Mouse (Mus musculus): ENCODE results near the gene Prl2a1.
"Not testable (repeated sequence)": the region's sequence is repeated elsewhere in the genome, so short reads cannot be mapped to it uniquely, and the experiment has no call there.

Gene Prl2a1

GRCm38 (mm10) chr13:27801354-27801753, at the start of gene Prl2a1:
Gene Prl2a1 (plus strand): TSS chr13:27801654.
- no peak for DNase-seq (ENCODE audit: low spot score in 2 of 2)

GRCm38 (mm10) chr13:27780704-27781103, 20.8 kb upstream of the Prl2a1 start, which contains the start of gene Prl7c1:
Gene Prl7c1 (minus strand): TSS chr13:27780804.
- DNase-seq (ENCODE audit: low spot score in 2 of 2), result not testable (repeated sequence)

GRCm38 (mm10) chr13:27799303-27799702, 2.2 kb upstream of the Prl2a1 start:
- DNase-seq (ENCODE audit: low spot score in 2 of 2), result no peak

- DNase-seq (ENCODE audit: low spot score in 2 of 2), result no peak
These were observed 1.3 kb downstream of the Prl2a1 start for GRCm38 (mm10) chr13:27802765-27803164.

GRCm38 (mm10) chr13:27849042-27849441, 47.6 kb downstream of the Prl2a1 start, which contains the start of gene Prl2c1:
Gene Prl2c1 (plus strand): TSS chr13:27849342.
- DNase-seq (ENCODE audit: low spot score in 2 of 2), result no peak
